Mouse (Mus musculus): ENCODE results near the gene Akr1b10. TPM values are rescaled to one million over a fixed set of nuclear protein-coding genes. Genes with fewer than 3 reads are reported as not detected.

Gene Akr1b10
- polyA plus RNA-seq, 1 experiment = 4.8 TPM

GRCm38 (mm10) chr6:34416521-34416920 is 32.5 kb downstream of the Akr1b10 start:
- no peak overlapping the region for H3K4me3 ChIP-seq (ENCODE audit: control insufficient read depth, low read depth, low read length)
- no peaks in the 10 kb centered on the region for H3K36me3 ChIP-seq (ENCODE audit: control insufficient read depth, insufficient read depth, low read length)
- H3K4me1 ChIP-seq (ENCODE audit: control insufficient read depth, insufficient read depth, low read length) = no peaks in the 10 kb centered on the region
- no peaks in the 10 kb centered on the region for H3K27me3 ChIP-seq (ENCODE audit: control insufficient read depth, insufficient read depth, low read length)
- no peak overlapping the region for H3K27ac ChIP-seq (ENCODE audit: control insufficient read depth, insufficient read depth, low read depth, low read length)
- TF ChIP-seq POLR2A (IDR thresholded peaks at IDR 0.05; ENCODE audit: control insufficient read depth, low read depth, low read length) (no peak), CTCF (IDR thresholded peaks at IDR 0.05; ENCODE audit: control insufficient read depth, insufficient read depth, insufficient replicate concordance, low read depth, low read length) (no peak)

- H3K36me3 ChIP-seq (ENCODE audit: control insufficient read depth, insufficient read depth, low read length) = no peaks in the 10 kb centered on the region
- no peak overlapping the region for H3K4me3 ChIP-seq (ENCODE audit: control insufficient read depth, low read depth, low read length)
- no peak overlapping the region for H3K27ac ChIP-seq (ENCODE audit: control insufficient read depth, insufficient read depth, low read depth, low read length)
- no peak for TF ChIP-seq CTCF (IDR thresholded peaks at IDR 0.05; ENCODE audit: control insufficient read depth, insufficient read depth, insufficient replicate concordance, low read depth, low read length)
- TF ChIP-seq POLR2A (IDR thresholded peaks at IDR 0.05; ENCODE audit: control insufficient read depth, low read depth, low read length) = no peak
- H3K27me3 ChIP-seq (ENCODE audit: control insufficient read depth, insufficient read depth, low read length) = no peaks in the 10 kb centered on the region
- H3K4me1 ChIP-seq (ENCODE audit: control insufficient read depth, insufficient read depth, low read length) = no peaks in the 10 kb centered on the region
Observed at GRCm38 (mm10) chr6:34419071-34419470, 35.1 kb downstream of the Akr1b10 start.

- H3K36me3 ChIP-seq (ENCODE audit: control insufficient read depth, insufficient read depth, low read length) = no peaks in the 10 kb centered on the region
- peaks cover 4% of the 10 kb centered on the region; the same call in 1 of the 2 replicates for H3K4me1 ChIP-seq (ENCODE audit: control insufficient read depth, insufficient read depth, low read length)
- no peak for TF ChIP-seq POLR2A (IDR thresholded peaks at IDR 0.05; ENCODE audit: control insufficient read depth, low read depth, low read length)
- TF ChIP-seq CTCF (IDR thresholded peaks at IDR 0.05; ENCODE audit: control insufficient read depth, insufficient read depth, insufficient replicate concordance, low read depth, low read length) = no peak
- H3K27me3 ChIP-seq (ENCODE audit: control insufficient read depth, insufficient read depth, low read length) = no peaks in the 10 kb centered on the region
- no peak overlapping the region for H3K4me3 ChIP-seq (ENCODE audit: control insufficient read depth, low read depth, low read length)
- H3K27ac ChIP-seq (ENCODE audit: control insufficient read depth, insufficient read depth, low read depth, low read length) = no peak overlapping the region
Observed at GRCm38 (mm10) chr6:34439006-34439405, 55.0 kb downstream of the Akr1b10 start.

GRCm38 (mm10) chr6:34441556-34442257 is 57.7 kb downstream of the Akr1b10 start:
- Histone ChIP-seq H3K4me1 (ENCODE audit: control insufficient read depth, insufficient read depth, low read length) (peaks cover 4% of the 10 kb centered on the region; the same call in 1 of the 2 replicates), H3K4me3 (ENCODE audit: control insufficient read depth, low read depth, low read length) (no peak overlapping the region; the same call in 1 of the 2 replicates), H3K27ac (ENCODE audit: control insufficient read depth, insufficient read depth, low read depth, low read length) (no peak overlapping the region), H3K27me3 (ENCODE audit: control insufficient read depth, insufficient read depth, low read length) (no peaks in the 10 kb centered on the region), H3K36me3 (ENCODE audit: control insufficient read depth, insufficient read depth, low read length) (no peaks in the 10 kb centered on the region)
- no peak for TF ChIP-seq CTCF (IDR thresholded peaks at IDR 0.05; ENCODE audit: control insufficient read depth, insufficient read depth, insufficient replicate concordance, low read depth, low read length)
- no peak for TF ChIP-seq POLR2A (IDR thresholded peaks at IDR 0.05; ENCODE audit: control insufficient read depth, low read depth, low read length)

GRCm38 (mm10) chr6:34443791-34444190 is 59.8 kb downstream of the Akr1b10 start:
- Histone ChIP-seq H3K27ac (ENCODE audit: control insufficient read depth, insufficient read depth, low read depth, low read length) (no peak overlapping the region), H3K27me3 (ENCODE audit: control insufficient read depth, insufficient read depth, low read length) (no peaks in the 10 kb centered on the region), H3K4me3 (ENCODE audit: control insufficient read depth, low read depth, low read length) (peak overlapping the region; percentile 42), H3K36me3 (ENCODE audit: control insufficient read depth, insufficient read depth, low read length) (no peaks in the 10 kb centered on the region), H3K4me1 (ENCODE audit: control insufficient read depth, insufficient read depth, low read length) (peaks cover 4% of the 10 kb centered on the region; the same call in 1 of the 2 replicates)
- TF ChIP-seq POLR2A (IDR thresholded peaks at IDR 0.05; ENCODE audit: control insufficient read depth, low read depth, low read length) = no peak
- TF ChIP-seq CTCF (IDR thresholded peaks at IDR 0.05; ENCODE audit: control insufficient read depth, insufficient read depth, insufficient replicate concordance, low read depth, low read length) = no peak

Other genes with a start within 250 kb of the Akr1b10 start
- gene Slc35b4, start 207.1 kb upstream of the Akr1b10 start, polyA plus RNA-seq (2012; rRNA removed) = 21.7 and 24.5 TPM in 2 replicates
- gene Akr1b3, start 66.7 kb upstream of the Akr1b10 start, polyA plus RNA-seq (2012; rRNA removed) = 233 and 258 TPM in 2 replicates
- gene Akr1b8, start 30.1 kb upstream of the Akr1b10 start, polyA plus RNA-seq (2012; rRNA removed) = 26.1 and 29.6 TPM in 2 replicates
- gene Akr1b7, start 28.1 kb downstream of the Akr1b10 start, polyA plus RNA-seq (2012; rRNA removed) = 0.07 and 64.1 TPM in 2 replicates
- gene Bpgm, start 92.0 kb downstream of the Akr1b10 start, polyA plus RNA-seq (2012; rRNA removed) = 119 and 124 TPM in 2 replicates
- gene Cald1, start 214.3 kb downstream of the Akr1b10 start, polyA plus RNA-seq (2012; rRNA removed) = 5.0 and 5.9 TPM in 2 replicates

All from testis, adult 2 months (tissue).